Mouse (Mus musculus) G1E (cell line): ENCODE results near the gene Adcyap1r1.

Source experiments
- CTCF ChIP-seq: IDR thresholded peaks from 2 replicates; pipeline ENCODE4 v1.5.1; 2012; ENCODE audit warnings: low read depth, low read length, inconsistent platforms, mixed read lengths
- GATA1 ChIP-seq: IDR thresholded peaks from 2 replicates; pipeline ENCODE4 v1.6.1; 2012; ENCODE audit warnings: borderline replicate concordance, low read length, inconsistent platforms, mixed read lengths
- GATA2 ChIP-seq: IDR thresholded peaks from 2 replicates; pipeline ENCODE4 v1.6.1; 2012; ENCODE audit warnings: low read depth, low read length, inconsistent platforms, borderline replicate concordance
- POLR2AphosphoS5 ChIP-seq: IDR thresholded peaks from 2 replicates; pipeline ENCODE4 v1.6.1; 2012; ENCODE audit warnings: low read depth, low read length, inconsistent platforms; ENCODE audit not compliant: insufficient replicate concordance
- TAL1 ChIP-seq: conservative IDR thresholded peaks from 2 replicates; pipeline ENCODE4 v1.6.1; 2012; ENCODE audit warnings: low read depth, low read length, inconsistent platforms, mixed read lengths

DNA sequence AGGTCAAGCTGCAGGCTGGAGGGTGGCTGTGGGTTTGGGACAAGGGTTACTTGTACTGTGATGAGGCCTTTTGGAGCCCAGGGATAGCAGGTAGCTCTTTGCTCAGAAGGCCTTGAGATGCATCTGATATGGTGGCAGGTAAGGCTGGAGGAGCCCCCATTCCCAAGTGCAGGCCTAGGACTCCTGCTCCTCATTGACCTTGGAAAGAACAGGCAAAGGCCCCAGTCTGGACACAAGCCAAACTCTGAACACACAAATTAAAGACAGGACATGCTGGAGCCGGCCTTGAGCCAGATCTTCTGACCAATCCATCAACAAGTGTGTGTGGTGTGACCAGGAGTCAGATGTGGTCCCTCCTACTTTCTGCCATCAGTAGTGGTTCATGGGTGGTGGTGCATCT, 1.8 kb downstream of the Adcyap1r1 start:
- TF ChIP-seq GATA1 = no peak
- TF ChIP-seq CTCF = no peak
- TF ChIP-seq POLR2AphosphoS5 = no peak
- TF ChIP-seq TAL1 = no peak
- TF ChIP-seq GATA2 = no peak
